Mouse (Mus musculus) ovary, adult 18-20 months (tissue): ENCODE measurements at regions not wholly inside any gene's neighbourhood (a gene's known extent, or its start where the extent isn't known, plus 50 kb on each side); places are given as distances from the start of the nearest gene placed in this dataset.
"Not testable (repeated sequence)": the region's sequence is repeated elsewhere in the genome, so short reads cannot be mapped to it uniquely, and the experiment has no call there.

Experiments used
- DNase-seq: peaks from one replicate; pipeline ENCODE4 v3.0.0; 2022; ENCODE audit warnings: low spot score, mixed read lengths

GRCm38 (mm10) chr12:45287759-45288158 is 213.2 kb upstream of the Stxbp6 start:
- DNase-seq: no peak

- DNase-seq: no peak
These were observed 181.8 kb upstream of the Stxbp6 start for GRCm38 (mm10) chr12:45256309-45256708.

- no peak for DNase-seq
These were observed 136.6 kb upstream of the Stxbp6 start for GRCm38 (mm10) chr12:45211131-45211530.

GRCm38 (mm10) chr12:45195304-45195920 is 120.9 kb upstream of the Stxbp6 start:
- no peak for DNase-seq

GRCm38 (mm10) chr12:45187149-45187548 is 112.6 kb upstream of the Stxbp6 start:
- no peak for DNase-seq

- no peak for DNase-seq
These were observed 110.0 kb upstream of the Stxbp6 start for GRCm38 (mm10) chr12:45184510-45184909.

GRCm38 (mm10) chr12:45177454-45177853 is 102.9 kb upstream of the Stxbp6 start:
- no peak for DNase-seq

- DNase-seq: not testable (repeated sequence)
These were observed 100.8 kb upstream of the Stxbp6 start for GRCm38 (mm10) chr12:45175259-45175658.

- peak; percentile 27 for DNase-seq
These were observed 97.6 kb upstream of the Stxbp6 start for GRCm38 (mm10) chr12:45171927-45172642.

- DNase-seq: no peak
These were observed 87.5 kb upstream of the Stxbp6 start for GRCm38 (mm10) chr12:45162011-45162410.

GRCm38 (mm10) chr12:45161581-45161980 is 87.1 kb upstream of the Stxbp6 start:
- DNase-seq: not testable (repeated sequence)

- no peak for DNase-seq
These were observed 84.5 kb upstream of the Stxbp6 start for GRCm38 (mm10) chr12:45158986-45159385.

- no peak for DNase-seq
These were observed 63.0 kb upstream of the Stxbp6 start for GRCm38 (mm10) chr12:45137438-45138018.

GRCm38 (mm10) chr12:45133415-45133814 is 58.9 kb upstream of the Stxbp6 start:
- no peak for DNase-seq

GRCm38 (mm10) chr12:45131139-45131538 is 56.6 kb upstream of the Stxbp6 start:
- DNase-seq: no peak

GRCm38 (mm10) chr12:45125866-45126265 is 51.4 kb upstream of the Stxbp6 start:
- no peak for DNase-seq
